Mouse (Mus musculus) C2C12 (cell line): ENCODE measurements around the gene Gsto2. TPM values are rescaled to one million over a fixed set of nuclear protein-coding genes. Genes with fewer than 3 reads are reported as not detected.

ENCODE experiments used
- H3K27me3 ChIP-seq: one replicate; pipeline ENCODE4 v1.6.1; 2011; ENCODE audit not compliant: control insufficient read depth, insufficient read depth, insufficient read length
- H3K36me3 ChIP-seq: one replicate; pipeline ENCODE4 v1.6.1; 2011; ENCODE audit not compliant: control insufficient read depth, insufficient read depth
- H3K4me3 ChIP-seq: one replicate; pipeline ENCODE4 v1.5.1; 2011; ENCODE audit warnings: mild to moderate bottlenecking, control low read depth; ENCODE audit not compliant: poor library complexity, insufficient read depth, severe bottlenecking
- H3K79me2 ChIP-seq: one replicate; pipeline ENCODE4 v1.6.1; 2011; ENCODE audit not compliant: control insufficient read depth, insufficient read depth
- H3K79me3 ChIP-seq: one replicate; pipeline ENCODE4 v1.6.1; 2011; ENCODE audit warnings: low read depth, control low read depth
- H3ac ChIP-seq: one replicate; pipeline ENCODE3; 2011; ENCODE audit warnings: low read depth; ENCODE audit not compliant: control insufficient read depth, insufficient read length
- CEBPB ChIP-seq: IDR thresholded peaks from one replicate; pipeline ENCODE4 v1.6.1; 2011; ENCODE audit warnings: low read depth, mild to moderate bottlenecking, control low read depth, moderate library complexity
- CTCF ChIP-seq: IDR thresholded peaks from one replicate; pipeline ENCODE4 v1.5.1; 2011; ENCODE audit not compliant: control insufficient read depth, insufficient read depth, insufficient read length
- FOSL1 ChIP-seq: IDR thresholded peaks from one replicate; pipeline ENCODE4 v1.8.0; 2011; ENCODE audit warnings: mild to moderate bottlenecking, low read length; ENCODE audit not compliant: poor library complexity, insufficient read depth, severe bottlenecking
- MAX ChIP-seq: IDR thresholded peaks from one replicate; pipeline ENCODE4 v1.6.1; 2011; ENCODE audit warnings: mild to moderate bottlenecking, control low read depth
- MYOD1 ChIP-seq: IDR thresholded peaks from one replicate; pipeline ENCODE4 v1.6.1; 2011; ENCODE audit warnings: low read depth; ENCODE audit not compliant: control insufficient read depth, insufficient read length
- MYOG ChIP-seq: IDR thresholded peaks from one replicate; pipeline ENCODE4 v1.6.1; 2011; ENCODE audit not compliant: control insufficient read depth, insufficient read length; ENCODE audit errors: extremely low read depth
- USF1 ChIP-seq: IDR thresholded peaks from one replicate; pipeline ENCODE4 v1.6.1; 2011; ENCODE audit warnings: low read depth, mild to moderate bottlenecking, control low read depth, moderate library complexity
- polyA plus RNA-seq: library from polyadenylated mRNA; unstranded; fragments of >200 nt; fragmentation: generic; extraction: Trizol; gene quantifications from one replicate; pipeline ENCODE4 v1.2.1, GENCODE M21; 2012; ENCODE audit warnings: missing spikeins

The Gsto2 gene
- polyA plus RNA-seq, 1 experiment: 2.6 TPM

GRCm38 (mm10) chr19:47918016-47918415 is 52.7 kb downstream of the Gsto2 start:
- H3K4me3 ChIP-seq: peak overlapping the region; percentile 74
- peak overlapping the region; percentile 99 for H3ac ChIP-seq
- no peak for TF ChIP-seq CTCF
- TF ChIP-seq MAX: peak; percentile 24
- TF ChIP-seq USF1: peak; percentile 47
- TF ChIP-seq MYOD1: no peak
- TF ChIP-seq FOSL1: no peak
- no peak for TF ChIP-seq MYOG
- TF ChIP-seq CEBPB: no peak
- H3K79me2 ChIP-seq: peaks cover 61% of the 10 kb centered on the region
- H3K27me3 ChIP-seq: no peaks in the 10 kb centered on the region
- H3K79me3 ChIP-seq: peaks cover 59% of the 10 kb centered on the region
- H3K36me3 ChIP-seq: peaks cover 28% of the 10 kb centered on the region

DNA sequence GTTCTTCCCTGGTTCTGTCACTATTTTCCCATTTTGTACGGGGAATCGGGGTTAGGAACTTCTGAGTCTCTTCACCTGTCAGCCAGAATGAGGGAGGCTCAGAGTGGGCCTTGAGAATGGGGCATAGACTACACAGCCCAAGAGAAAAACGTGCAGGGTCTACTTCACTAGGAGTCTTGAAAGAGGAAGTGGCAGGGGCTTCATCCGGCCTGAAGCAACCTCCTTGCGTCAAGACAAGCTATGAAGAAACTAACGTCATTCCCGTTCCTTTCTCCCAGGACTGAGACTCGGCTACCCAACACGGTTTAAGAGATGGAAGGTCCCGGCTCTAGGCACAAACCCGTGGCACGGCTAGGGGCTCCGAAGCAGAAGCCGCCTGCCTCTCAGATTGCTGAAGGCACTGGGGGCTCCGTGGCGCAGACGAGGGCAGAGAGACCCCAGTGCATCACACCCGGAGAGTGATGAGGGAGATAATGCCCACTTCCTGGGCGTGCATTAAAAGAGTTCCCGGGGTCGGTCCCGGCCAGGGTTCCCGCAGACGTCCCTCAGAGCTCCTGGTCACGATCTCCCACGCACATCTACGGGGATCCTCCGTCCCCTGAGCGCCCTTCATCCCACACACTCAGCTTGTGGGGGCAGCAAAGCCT is 53.2 kb downstream of the Gsto2 start:
- no peaks in the 10 kb centered on the region for H3K27me3 ChIP-seq
- H3K79me2 ChIP-seq: peaks cover 55% of the 10 kb centered on the region
- TF ChIP-seq MYOG: no peak
- TF ChIP-seq MYOD1: no peak
- no peak for TF ChIP-seq FOSL1
- no peak for TF ChIP-seq CTCF
- TF ChIP-seq USF1: no peak
- TF ChIP-seq CEBPB: no peak
- TF ChIP-seq MAX: no peak
- H3K79me3 ChIP-seq: peaks cover 53% of the 10 kb centered on the region
- peaks cover 22% of the 10 kb centered on the region for H3K36me3 ChIP-seq
- peak overlapping the region; percentile 99 for H3ac ChIP-seq
- H3K4me3 ChIP-seq: peak overlapping the region; percentile 74

- peak; percentile 59 for TF ChIP-seq MAX
- TF ChIP-seq MYOG: no peak
- peak; percentile 1 for TF ChIP-seq CEBPB
- TF ChIP-seq FOSL1: peak; percentile 58
- no peak for TF ChIP-seq CTCF
- no peak for TF ChIP-seq MYOD1
- peak; percentile 1 for TF ChIP-seq USF1
- Histone ChIP-seq H3K27me3 (no peaks in the 10 kb centered on the region), H3K36me3 (peaks cover 14% of the 10 kb centered on the region), H3K79me2 (peaks cover 48% of the 10 kb centered on the region), H3K4me3 (peak within 1 kb of the TSS; percentile 74), H3ac (peak within 1 kb of the TSS; percentile 99), H3K79me3 (peaks cover 46% of the 10 kb centered on the region)
Measured at GRCm38 (mm10) chr19:47919126-47919965, 54.0 kb downstream of the Gsto2 start, which contains the start of the genes Cfap43 and Itprip. Gene Cfap43 (minus strand): TSS chr19:47919287. Gene Itprip (minus strand): TSS chr19:47919299.

GRCm38 (mm10) chr19:47919966-47920375 is 54.6 kb downstream of the Gsto2 start:
- H3ac ChIP-seq: peak overlapping the region; percentile 66
- peaks cover 42% of the 10 kb centered on the region for H3K79me2 ChIP-seq
- H3K27me3 ChIP-seq: no peaks in the 10 kb centered on the region
- peaks cover 8% of the 10 kb centered on the region for H3K36me3 ChIP-seq
- H3K79me3 ChIP-seq: peaks cover 40% of the 10 kb centered on the region
- H3K4me3 ChIP-seq: peak overlapping the region; percentile 74
- no peak for TF ChIP-seq MYOD1
- TF ChIP-seq CTCF: no peak
- no peak for TF ChIP-seq MAX

DNA sequence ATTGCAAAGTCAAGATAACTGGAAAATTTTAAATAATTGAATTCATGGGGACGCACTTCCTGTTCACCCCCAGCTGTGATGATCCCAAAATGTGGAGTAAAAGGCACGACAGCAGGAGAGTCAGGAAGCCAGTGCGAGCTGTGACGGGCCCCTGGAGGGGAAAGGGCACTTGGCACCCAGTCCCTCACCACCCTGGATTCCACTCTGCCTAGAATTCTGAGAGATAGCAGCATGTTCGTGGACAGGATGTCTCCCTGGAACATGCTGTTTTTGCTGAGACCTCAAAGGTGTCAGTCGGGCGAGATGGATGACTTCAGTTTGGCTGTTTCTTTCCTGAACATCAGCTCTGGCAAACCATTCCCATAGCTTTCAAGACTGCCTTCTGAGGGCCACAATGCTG is 60.5 kb downstream of the Gsto2 start:
- Histone ChIP-seq H3ac (no peak overlapping the region), H3K79me2 (no peaks in the 10 kb centered on the region), H3K4me3 (no peak overlapping the region), H3K79me3 (no peaks in the 10 kb centered on the region), H3K27me3 (no peaks in the 10 kb centered on the region), H3K36me3 (no peaks in the 10 kb centered on the region)
- TF ChIP-seq MYOG: no peak
- TF ChIP-seq MAX: no peak
- TF ChIP-seq USF1: no peak
- no peak for TF ChIP-seq CTCF
- TF ChIP-seq MYOD1: no peak
- TF ChIP-seq CEBPB: no peak
- TF ChIP-seq FOSL1: no peak

- Histone ChIP-seq H3ac (no peak overlapping the region), H3K36me3 (no peaks in the 10 kb centered on the region), H3K79me3 (no peaks in the 10 kb centered on the region), H3K27me3 (no peaks in the 10 kb centered on the region), H3K4me3 (no peak overlapping the region), H3K79me2 (no peaks in the 10 kb centered on the region)
- TF ChIP-seq MYOD1 (no peak), MYOG (no peak), FOSL1 (no peak), USF1 (no peak), CTCF (no peak), CEBPB (no peak)
Measured at GRCm38 (mm10) chr19:47927032-47927431, 61.7 kb downstream of the Gsto2 start.
